Mouse (Mus musculus) monocyte, adult 2 months (primary cell): ENCODE measurements around the gene Scn1a.

Source experiments
- DNase-seq, 2 experiments: peaks; one replicate each; pipeline ENCODE4 v3.0.0; 2022; ENCODE audit warnings: low spot score in 2 of 2, low read depth in 1 of 2

Gene Scn1a

GRCm38 (mm10) chr2:66256220-66257131, 184.2 kb downstream of the Scn1a start, which contains the start of gene Ttc21b:
TSS of gene Ttc21b (minus strand) at chr2:66256617.
- peak; percentile 48 to 56 for DNase-seq

- DNase-seq = no peak
Measured at GRCm38 (mm10) chr2:66244013-66244412, 196.6 kb downstream of the Scn1a start.

GRCm38 (mm10) chr2:66240334-66240733, 200.3 kb downstream of the Scn1a start:
- no peak for DNase-seq

- no peak for DNase-seq
Measured at GRCm38 (mm10) chr2:66238886-66239285, 201.8 kb downstream of the Scn1a start.

- DNase-seq = no peak
Measured at GRCm38 (mm10) chr2:66220954-66221353, 219.7 kb downstream of the Scn1a start.
